Mouse (Mus musculus) brain, embryonic 18.5 days (tissue): ENCODE measurements around the gene Cd151.

Experiments used
- DNase-seq: peaks from one replicate; pipeline ENCODE4 v3.0.0-alpha.2; 2012; ENCODE audit warnings: low read depth, low spot score

Cd151 gene

GRCm38 (mm10) chr7:141467230-141468030, at the start of gene Cd151:
Gene Cd151 (plus strand): TSS chr7:141467392.
- no peak for DNase-seq

DNA sequence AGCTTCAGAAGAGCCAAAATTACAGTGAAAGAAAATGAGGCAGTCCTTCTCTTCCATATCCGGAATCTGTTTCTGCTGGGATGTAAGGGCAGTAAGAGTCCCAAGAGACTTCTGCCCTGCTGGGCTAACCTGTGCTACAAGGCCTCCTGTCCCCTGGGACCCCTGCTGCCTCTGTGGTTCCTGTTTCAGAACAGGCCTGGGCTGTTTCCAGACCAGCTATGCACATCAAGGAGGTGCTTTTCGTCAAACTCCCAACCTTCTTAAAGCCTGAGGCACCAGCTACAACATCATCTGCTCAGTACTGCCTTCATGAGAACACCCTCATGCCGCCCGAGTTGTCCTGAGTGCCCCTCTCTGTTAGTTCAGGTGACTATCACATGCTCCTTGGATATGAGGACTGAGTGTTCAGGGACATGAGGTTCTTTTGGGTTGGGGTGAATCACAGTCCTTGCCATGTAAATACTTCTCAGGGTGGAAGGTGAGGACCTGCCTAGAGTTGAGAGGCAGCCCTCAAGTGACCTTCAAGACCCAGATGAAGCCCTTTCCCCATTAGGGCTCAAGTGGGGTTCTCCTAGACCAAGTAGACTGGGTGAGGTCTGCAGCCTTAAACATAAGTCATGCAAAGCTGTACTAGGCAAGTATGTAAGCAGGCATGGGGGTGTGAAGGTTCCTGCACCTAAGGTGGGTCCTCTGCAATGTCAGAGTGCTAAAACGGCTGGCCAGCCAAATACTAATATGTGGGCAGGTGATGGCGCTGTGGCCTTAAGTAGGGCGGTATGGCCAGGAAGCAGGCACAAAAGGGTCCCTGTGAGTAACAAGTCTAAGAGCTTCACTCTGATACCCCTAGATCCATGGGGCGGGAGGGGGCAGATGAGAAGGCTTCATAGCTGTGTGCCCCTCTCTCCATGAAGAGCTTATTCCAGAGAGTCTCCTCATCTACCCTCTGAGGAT, 49.2 kb upstream of the Cd151 start:
- no peak for DNase-seq

DNA sequence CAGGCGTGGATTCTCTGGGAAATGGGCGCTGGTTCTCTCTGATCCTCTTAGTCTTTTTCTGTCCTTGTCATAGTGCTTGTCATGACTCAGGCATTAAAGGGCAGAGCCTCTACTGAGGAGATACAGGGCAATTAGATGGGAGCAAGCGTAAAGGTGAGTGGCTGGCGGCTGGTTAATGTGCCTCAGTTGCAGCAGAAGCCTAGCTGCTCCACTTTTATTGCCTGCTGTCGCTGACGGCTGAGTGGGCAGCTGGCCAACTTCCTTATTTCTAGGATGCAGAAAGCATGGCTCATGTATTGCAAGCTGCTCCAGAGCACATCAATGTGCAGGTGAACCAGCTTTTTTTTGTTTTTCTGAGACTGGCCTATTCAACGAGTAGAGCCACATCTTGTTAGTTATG, 48.2 kb upstream of the Cd151 start:
- no peak for DNase-seq

DNA sequence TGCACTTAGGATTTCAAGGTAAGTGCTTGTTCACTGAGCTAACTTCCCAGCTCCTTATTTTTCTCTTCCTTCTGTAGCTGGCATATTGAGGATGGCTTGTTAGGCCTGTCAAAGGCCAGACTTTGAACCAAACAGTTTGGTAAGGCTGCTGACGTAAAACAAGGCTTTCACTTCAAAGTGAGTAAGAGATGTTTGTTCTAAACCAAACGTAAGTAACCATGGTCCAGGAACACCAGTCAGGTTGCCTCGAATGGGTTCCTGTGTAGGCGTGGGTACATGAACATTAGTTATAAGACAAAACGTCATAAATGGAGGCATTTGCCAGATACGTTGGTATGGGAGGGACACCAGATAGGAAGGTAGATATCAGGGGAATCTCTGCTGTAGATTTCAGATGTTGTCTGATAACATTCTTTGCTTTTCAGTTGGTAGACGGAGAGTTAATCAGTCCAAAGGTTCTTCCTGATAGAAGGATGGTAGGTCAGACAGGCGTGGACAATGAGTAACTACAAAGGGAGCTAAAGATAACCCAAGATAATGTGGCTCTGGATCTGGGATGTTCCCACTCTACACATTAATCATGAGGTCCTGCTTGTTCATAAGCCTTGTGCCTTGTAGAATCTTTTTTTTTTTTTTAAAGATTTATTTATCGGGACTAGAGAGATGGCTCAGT, 47.0 kb upstream of the Cd151 start:
- DNase-seq = no peak

- DNase-seq = no peak
Measured at GRCm38 (mm10) chr7:141423811-141424210, 43.4 kb upstream of the Cd151 start.

GRCm38 (mm10) chr7:141426948-141427730, 40.1 kb upstream of the Cd151 start:
- DNase-seq = no peak

DNA sequence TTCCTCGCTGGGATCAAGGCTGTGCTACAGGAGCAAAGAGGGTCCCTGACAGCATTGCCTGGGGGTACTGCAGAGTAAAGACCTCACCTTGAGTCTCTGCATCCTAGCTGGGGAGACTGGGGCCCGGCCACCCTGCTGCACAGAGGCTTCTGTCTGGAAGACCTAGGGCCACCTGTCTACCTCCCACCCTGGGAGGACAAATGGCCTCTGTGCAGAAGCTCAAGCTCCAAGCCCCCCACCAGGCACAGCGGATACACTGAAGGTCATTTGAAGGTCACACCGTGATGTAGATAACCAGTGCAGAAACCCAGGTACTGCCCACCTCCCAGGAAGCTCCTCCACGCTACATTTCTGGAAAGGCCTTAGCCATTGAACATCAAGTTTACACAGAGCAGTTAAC, 38.5 kb upstream of the Cd151 start:
- no peak for DNase-seq

DNA sequence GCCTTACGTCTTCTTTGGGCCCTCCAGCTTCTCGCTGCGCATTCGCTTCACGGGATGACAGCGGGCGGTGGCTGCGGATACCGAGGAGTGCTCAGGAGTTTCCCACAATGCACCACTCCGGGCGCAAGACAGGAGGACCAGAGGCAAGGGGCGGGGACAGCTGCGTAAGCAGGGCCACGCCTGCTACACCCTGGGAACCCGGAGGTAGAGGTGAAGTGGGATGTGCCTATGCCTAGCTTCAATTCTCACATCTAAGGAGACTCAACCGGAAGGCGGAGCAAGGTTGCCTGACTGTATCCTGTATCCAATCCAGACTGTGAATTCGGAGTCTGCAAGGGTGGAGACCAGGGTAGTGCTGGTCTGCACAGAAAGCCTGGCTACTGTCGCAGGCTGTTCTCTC, 37.9 kb upstream of the Cd151 start, which contains the start of gene Cend1:
Gene Cend1 (minus strand): TSS at position 182 of the 400 bp plus-strand sequence.
- DNase-seq = peak; percentile 71

DNA sequence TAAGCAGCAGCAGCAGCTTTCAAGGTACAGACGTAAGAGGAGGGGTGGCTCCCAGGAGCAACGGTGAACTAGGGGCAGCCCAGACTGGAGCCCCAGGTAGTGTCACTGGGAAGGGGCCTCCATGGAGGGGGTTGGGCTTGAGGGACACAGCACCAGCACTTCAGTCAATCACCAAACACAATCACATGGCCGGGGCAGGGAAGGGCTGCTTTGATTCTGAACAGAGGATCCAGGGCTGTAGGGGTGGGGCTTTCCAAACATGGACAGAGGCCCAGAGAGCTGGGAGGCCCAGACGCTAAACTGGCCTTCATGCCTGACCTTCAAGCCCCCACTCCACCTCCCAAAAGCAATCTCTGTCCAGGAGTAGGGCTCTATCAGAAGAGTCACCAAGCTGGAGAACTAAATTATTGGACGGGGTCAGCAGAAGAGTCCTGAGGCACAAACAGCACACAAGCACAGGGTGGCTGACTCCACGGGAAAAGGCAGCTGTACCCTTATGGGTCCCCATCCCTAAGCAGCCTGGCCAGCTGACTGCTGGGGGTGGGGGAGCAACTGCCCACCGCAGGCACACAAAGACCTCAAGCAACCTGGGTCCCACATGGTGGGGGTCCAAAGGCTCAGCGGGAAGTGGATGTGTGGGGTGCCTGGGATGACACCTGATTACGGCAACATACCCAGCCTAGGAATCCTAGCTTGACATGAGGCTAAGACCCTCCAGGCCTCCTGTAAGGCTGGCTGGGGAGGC, 37.2 kb upstream of the Cd151 start:
- no peak for DNase-seq

- no peak for DNase-seq
Measured at GRCm38 (mm10) chr7:141430585-141431240, 36.5 kb upstream of the Cd151 start.

GRCm38 (mm10) chr7:141431434-141432185, 35.6 kb upstream of the Cd151 start:
- DNase-seq = no peak

DNA sequence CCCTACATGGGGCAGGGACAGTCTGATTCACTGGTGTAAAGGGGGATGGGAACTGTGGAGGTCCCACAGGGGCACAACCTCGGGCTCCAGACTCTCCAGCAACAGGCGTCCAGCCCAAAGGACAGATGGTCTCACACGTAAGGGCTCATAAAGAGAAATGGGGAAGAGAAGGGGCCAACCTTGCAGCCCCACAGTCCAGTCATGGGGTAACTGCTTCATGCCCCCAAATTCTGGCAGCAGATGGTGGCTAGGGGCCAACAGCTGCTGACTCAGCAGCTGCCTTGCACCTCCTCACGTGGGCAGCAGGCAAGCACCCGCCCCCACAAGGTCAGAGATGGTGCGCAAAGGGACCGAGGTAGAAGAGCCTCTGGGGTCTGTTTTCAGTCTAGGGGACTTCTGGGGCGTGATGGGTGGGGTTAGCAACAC, 35.0 kb upstream of the Cd151 start:
- no peak for DNase-seq

DNA sequence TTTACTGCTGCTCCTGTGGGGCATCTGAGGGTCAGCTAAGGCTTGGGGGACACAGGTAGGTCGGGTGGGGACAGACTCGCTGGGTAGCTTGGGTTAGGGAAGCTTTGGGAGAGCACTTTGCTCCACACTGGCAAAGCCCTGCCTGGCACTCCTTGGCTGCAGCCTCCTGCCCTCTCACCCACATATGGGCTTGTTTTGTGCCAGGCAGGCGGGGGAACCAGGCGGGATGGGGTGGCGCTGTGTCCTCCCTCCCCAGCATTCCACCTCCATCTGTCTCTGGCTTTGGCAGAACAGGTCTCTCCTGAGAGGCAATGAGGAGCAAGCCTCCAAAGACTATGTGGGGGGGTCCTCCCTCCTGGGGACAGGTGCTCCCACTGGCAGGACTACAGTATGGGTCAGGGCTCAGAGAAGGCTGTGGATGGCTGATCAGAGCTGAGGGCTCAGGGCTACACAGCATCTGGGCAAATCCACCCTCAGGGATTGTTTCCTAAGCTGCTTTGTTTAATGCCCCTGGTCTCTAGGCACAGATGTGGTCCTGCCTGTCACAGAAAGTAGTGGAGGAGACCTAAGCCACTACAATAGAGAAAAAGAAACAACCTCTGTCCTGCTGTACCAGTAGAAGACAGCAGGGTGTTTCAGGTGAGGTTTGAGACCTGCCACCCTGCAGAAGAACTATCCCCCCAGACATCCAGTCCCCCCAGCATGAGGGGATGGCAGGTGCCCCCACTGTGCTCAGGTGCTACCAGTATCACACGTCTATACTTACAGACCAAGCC, 34.3 kb upstream of the Cd151 start:
- DNase-seq = no peak

GRCm38 (mm10) chr7:141433517-141434400, 33.4 kb upstream of the Cd151 start:
- DNase-seq = no peak

GRCm38 (mm10) chr7:141434464-141434863, 32.7 kb upstream of the Cd151 start:
- DNase-seq = no peak

GRCm38 (mm10) chr7:141435129-141435855, 31.9 kb upstream of the Cd151 start:
- DNase-seq = no peak
